Mouse (Mus musculus) left cerebral cortex, postnatal 10 days (tissue): Measurements from ENCODE around the gene Tesk1. TPM values are rescaled to one million over a fixed set of nuclear protein-coding genes. Genes with fewer than 3 reads are reported as not detected.

Experiments
- DNase-seq, 2 experiments: peaks; one replicate each; pipeline ENCODE4 v3.0.0; 2021 to 2022; ENCODE audit warnings: low spot score in 2 of 2, mixed read lengths in 1 of 2; ENCODE audit errors: extremely low spot score in 1 of 2
- intact Hi-C: fragments of 180-260 bp; cut with DNase I; formaldehyde crosslinking; loops from one replicate; pipeline ENCODE4 v1.15.1; 2025
- total RNA-seq, 2 experiments: library from RNA; stranded (reverse); gene quantifications; 2 replicates each; pipeline ENCODE4 v1.2.3; 2021

Tesk1 gene
- 10 to 100 TPM; 71.7 to 74.2 TPM for total RNA-seq

- intact Hi-C loops = loop anchor here (5.0 kb wide), 1 partner anchor 36 kb away; no protein-coding TSS in a partner anchor
- no peak for DNase-seq
These were observed at the start of gene Tesk1 for GRCm38 (mm10) chr4:43441639-43442038. Gene Tesk1 (plus strand): TSS chr4:43441939.

DNA sequence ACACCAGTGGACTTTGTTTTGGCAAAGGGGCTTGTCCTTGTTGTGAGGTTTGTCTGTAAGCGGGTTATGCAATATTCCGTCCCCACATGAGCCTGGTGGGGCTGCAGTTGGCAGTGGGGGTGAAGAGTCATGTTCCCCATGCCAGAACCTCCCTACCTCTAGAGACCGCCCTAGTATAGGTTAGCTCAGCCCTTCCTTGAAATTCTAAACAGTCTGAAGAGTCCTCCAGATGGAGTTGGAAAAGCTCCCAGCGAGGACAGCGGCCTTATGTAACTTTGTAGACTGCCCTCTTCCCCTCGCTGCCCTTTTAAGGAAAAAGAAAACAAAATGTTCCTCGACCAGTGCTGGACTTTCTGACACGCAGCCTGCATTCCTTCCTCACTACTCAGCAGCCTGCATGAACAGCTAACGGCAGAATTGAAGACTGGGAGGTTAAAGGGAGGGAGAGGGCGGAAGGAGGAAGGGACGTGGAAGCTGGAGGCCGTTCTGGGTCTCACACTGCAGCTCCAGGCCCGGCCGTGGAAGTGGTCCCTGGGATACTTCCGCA is 47.3 kb upstream of the Tesk1 start:
- peak in 1 of 2 experiments; percentile 79 for DNase-seq
- intact Hi-C loops = no loop called here

- intact Hi-C loops = no loop called here
- no peak for DNase-seq
These were observed 46.6 kb upstream of the Tesk1 start for GRCm38 (mm10) chr4:43395147-43395546.

DNA sequence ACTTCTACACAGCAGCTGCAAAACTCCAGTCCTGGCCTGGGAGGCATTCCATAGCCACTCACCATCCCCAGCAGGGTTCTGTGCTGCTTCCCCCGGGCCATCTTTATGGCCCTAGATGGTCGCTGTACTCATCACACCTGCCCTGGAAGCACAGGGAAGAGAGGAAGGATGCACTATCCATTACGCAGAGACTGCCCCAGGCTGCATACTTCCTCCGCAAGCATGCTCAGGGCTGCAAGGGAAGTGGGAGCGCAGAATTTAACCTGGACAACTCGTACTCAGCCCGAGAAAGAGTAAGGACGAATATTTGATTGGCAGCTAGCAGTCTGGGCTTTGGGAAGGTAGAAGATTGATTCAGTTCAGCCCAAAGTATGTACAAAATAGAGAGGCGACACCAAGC is 45.9 kb upstream of the Tesk1 start:
- intact Hi-C loops = no loop called here
- DNase-seq = no peak

GRCm38 (mm10) chr4:43396381-43396780 is 45.4 kb upstream of the Tesk1 start:
- intact Hi-C loops = no loop called here
- DNase-seq = no peak

- no peak for DNase-seq
- intact Hi-C loops = no loop called here
These were observed 43.7 kb upstream of the Tesk1 start for GRCm38 (mm10) chr4:43398014-43398413.

GRCm38 (mm10) chr4:43398829-43399331 is 42.9 kb upstream of the Tesk1 start:
- peak in 1 of 2 experiments; percentile 76 for DNase-seq
- intact Hi-C loops = no loop called here

GRCm38 (mm10) chr4:43399391-43400131 is 42.2 kb upstream of the Tesk1 start:
- intact Hi-C loops = no loop called here
- DNase-seq = no peak

GRCm38 (mm10) chr4:43400976-43401375 is 40.8 kb upstream of the Tesk1 start:
- no peak for DNase-seq
- intact Hi-C loops = no loop called here

DNA sequence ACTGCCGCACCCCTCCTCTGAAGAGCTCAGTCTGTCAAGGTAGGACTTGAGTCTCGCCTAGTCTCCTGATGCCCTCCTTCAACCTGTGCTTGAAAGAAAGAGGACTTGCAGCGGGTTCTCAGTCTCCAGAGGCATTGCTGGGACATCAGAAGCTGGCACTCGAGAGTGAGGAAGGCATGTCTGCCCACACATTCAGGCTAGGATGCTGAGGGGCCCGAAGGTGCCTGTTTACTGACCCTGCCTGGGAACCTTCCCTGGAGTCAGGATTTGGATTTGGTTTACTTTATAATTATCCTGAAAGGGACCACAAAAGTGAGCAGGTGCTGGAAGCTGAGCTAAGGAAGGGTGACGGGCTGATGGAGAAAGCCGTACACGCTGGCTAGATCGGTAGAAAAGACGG is 40.3 kb upstream of the Tesk1 start:
- no peak for DNase-seq
- intact Hi-C loops = no loop called here

DNA sequence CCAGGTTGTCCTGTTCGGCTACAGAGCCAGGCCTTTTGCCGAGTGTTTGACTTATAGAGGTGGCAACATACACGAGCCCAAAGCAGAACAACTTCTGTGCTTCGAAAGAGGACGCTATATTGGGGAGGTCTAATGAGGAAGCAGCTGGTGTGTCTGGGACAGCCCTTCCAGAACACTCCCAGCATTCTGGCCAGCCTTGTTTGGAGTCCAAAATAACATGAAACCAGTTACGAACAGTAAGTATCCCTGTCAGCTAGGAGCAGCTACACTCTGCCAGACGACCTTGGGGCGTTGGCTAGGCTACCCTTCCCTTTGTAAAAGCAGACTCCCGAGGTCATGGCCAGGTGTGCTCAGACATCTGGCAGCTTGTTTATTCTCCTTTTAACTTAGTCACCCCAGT is 39.5 kb upstream of the Tesk1 start:
- intact Hi-C loops = no loop called here
- no peak for DNase-seq

DNA sequence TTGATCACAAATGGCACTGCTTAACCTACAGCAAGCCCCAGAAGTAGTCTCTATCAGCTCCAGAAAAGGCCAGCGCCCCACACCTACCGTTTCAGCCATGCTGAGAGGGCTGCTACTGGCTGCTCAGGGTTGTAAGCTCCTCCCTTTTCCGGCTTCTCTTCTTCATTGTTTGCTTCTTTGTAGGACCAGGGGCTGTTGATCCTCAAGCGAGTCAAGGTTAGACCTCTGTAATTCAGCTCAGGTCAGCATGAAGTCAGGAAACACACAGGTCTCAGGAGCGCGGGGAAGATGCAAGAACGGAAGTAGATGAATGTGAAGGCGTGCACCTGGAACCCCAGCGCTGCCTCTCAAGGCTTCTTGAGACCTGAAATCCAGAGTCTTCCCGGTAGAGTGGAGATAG is 37.0 kb upstream of the Tesk1 start:
- intact Hi-C loops = loop anchor here (5.0 kb wide), 1 partner anchor 357 kb away; the partner anchor contains the start of gene Fam214b
- no peak for DNase-seq

- intact Hi-C loops = loop anchor here (5.0 kb wide), 1 partner anchor 359 kb away; the partner anchor contains the start of gene Fam214b
- DNase-seq = peak; percentile 66 to 91
These were observed 35.4 kb upstream of the Tesk1 start for GRCm38 (mm10) chr4:43406162-43406971.

DNA sequence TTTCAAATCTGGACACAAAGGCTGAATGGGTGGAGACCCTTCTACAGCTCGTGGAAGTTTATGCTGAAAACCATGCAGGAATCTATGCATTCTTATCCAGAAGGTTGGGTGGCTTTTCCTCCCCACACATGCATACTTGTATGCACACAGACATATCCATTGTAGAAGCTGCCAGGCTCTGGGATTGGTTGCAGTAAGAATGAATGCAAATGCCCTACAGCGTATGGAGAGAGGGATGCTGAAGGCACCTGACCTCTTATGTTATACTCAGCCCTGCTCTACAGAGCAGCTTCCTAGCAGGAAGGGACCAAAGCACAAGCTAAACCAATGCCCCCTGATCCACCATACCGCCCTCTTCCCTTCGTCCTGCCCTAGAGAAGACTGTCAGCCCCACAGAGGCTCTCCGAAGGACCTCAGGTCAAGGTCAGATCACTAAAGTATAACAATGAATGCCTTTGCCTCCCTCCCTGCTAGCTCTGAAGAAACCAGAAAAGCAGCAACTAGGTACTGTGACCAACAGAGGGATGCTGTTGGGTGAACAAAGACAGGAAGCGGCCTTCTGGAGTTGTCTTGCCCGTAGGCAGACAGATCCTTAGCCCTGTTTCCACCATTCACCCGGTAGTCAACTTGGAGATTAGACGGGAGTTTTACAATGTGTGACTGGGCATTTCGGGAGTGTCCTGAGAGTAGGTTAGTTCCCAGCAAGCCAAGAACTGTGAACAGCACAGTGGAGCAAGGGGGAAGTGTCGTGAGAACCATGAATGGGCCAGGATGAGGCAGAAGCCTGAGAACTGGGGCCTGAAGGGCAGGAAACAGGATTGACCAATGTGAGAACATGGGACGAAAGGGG is 34.4 kb upstream of the Tesk1 start:
- no peak for DNase-seq
- intact Hi-C loops = loop anchor here (5.0 kb wide), 1 partner anchor 360 kb away; the partner anchor contains the start of gene Fam214b

DNA sequence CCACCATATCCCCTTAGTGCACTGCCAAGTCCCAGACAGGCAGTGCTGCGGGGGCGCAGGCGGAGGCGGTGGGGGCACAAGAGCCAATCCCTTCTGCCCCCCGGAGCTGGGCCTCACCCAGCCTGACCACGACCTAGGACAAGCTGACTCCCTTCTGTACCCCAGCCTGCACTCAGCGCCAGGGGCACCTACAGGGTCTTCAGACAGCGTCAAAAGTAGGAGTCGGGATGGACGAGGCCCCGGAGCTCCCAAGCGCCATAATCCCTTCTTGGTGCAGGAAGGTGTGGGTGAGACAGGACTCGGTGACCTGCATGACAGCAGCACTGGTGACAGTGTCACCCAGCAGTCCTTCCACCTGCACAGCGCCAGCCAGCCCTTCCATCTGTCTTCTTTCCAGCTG is 27.0 kb upstream of the Tesk1 start:
- no peak for DNase-seq
- intact Hi-C loops = no loop called here

DNA sequence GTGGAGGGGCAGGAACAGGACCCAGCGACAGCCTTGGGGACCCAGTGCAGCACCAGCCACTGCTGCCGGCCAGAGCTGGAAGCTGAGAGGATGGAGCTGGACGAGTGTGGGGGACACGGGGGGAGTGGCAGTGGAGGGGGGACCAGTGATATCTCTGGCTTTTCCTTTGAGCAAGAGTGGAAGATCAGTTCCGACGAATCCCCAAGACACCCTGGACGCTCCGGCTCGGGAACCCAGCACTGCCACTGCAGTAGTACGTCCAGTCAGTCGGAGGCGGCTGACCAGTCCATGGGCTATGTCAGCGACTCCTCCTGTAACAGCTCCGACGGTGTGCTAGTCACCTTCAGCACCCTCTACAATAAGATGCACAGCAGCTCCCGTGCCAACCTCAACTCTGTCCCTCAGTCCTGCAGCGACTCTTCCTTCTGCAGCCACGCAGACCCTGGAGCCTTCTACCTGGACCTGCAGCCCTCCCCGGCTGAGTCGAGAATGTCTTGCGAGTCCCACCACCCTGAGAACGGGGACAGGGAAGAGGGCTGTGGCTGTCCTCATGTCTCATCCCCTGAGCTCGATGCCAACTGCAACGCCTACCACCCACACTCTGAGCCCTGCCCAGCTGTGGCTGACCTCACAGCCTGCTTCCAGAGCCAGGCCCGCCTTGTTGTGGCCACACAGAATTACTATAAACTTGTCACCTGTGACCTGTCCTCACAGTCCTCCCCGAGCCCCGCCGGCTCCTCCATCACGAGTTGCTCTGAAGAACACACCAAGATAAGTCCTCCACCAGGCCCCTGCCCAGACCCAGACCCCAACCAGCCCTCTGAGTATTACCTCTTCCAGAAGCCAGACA is 26.3 kb upstream of the Tesk1 start:
- intact Hi-C loops = no loop called here
- no peak for DNase-seq

GRCm38 (mm10) chr4:43416071-43416490 is 25.7 kb upstream of the Tesk1 start:
- intact Hi-C loops = no loop called here
- DNase-seq = no peak
